Mouse (Mus musculus): ENCODE measurements around the gene E2f8.

The E2f8 gene

GRCm38 (mm10) chr7:48841538-48841937 is 39.9 kb downstream of the E2f8 start:
- CTCF ChIA-PET: interaction anchor here in 1 of 4 experiments (0.5 kb wide), 1 partner anchor 412 kb away, joined by 4 read pairs; no protein-coding TSS in a partner anchor
- POLR2A ChIA-PET: interaction anchor here in 1 of 4 experiments (0.6 kb wide), 1 partner anchor 12 kb away, joined by 3 read pairs; no protein-coding TSS in a partner anchor

DNA sequence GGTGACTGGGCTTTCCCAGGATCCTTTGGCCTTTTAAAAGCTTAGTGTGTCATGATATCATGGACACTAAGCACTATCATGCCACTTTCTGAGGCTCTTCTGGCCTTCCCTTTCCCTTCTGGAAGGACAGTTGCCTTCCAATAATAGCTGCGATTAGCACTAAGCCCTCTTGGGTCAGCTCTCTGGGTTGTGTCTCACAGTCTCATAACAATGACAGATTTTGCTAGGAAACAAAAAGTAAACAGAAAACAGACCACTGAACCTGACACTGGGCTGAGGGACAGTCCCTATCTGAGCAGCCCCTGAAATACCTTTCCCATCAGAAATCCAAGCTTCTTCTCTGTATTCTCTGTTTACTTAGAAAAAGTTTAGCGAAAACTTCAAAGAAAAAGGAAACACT is 40.9 kb downstream of the E2f8 start:
- ChIA-PET CTCF (no interaction called here), POLR2A (interaction anchor here in 2 of 4 experiments (0.6 to 1.2 kb wide), 2 partner anchors 17 to 59 kb away, joined by 3 to 5 read pairs; no protein-coding TSS in a partner anchor)

DNA sequence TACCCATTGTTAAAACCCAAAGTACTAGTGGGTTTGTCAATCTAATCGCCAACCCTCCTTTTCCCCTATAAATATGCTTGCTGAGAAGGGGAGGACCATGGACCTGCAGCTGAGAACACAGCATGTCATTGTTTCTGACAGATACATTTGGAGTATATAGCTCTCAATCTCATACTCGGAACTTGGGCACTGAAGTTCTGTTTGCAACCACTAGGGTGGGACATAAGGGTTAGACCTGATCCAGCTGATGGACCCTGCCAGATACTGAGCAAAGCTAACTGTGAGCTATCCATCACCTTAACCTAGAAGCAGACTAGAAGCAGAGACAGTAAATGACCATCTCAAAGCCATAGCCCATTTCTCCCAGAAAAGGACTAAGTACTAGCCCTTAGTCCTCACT is 43.0 kb downstream of the E2f8 start:
- CTCF ChIA-PET: interaction anchor here (0.6 to 2.7 kb wide), 9 partner anchors 9 to 280 kb away, joined by 3 to 10 read pairs (median 3); no protein-coding TSS in a partner anchor

DNA sequence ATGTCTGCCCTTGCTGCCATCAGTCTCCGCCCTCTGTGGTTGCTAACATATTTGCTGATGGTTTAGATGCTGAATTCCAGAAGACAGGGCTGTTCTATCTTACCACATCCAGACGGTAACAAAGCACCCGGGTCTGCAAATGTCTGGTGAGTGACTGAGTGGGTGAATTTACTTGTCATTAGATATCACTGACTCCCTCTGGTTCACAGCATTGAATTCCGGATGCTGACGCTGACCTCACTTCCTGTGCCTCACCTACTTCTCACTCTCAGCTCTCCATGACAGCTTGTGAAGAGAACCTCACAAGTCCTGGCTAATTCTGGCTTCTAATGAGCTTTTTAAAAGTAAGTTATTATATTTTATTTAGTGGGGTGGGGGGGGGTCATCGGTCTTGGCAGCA is 44.4 kb downstream of the E2f8 start:
- CTCF ChIA-PET: interaction anchor here in 2 of 4 experiments (0.6 to 0.7 kb wide), 3 partner anchors 23 to 105 kb away, joined by 3 read pairs; no protein-coding TSS in a partner anchor
- POLR2A ChIA-PET: no interaction called here

More for the DNA sequence above, 43.0 kb downstream of the E2f8 start:
- POLR2A ChIA-PET: no interaction called here

DNA sequence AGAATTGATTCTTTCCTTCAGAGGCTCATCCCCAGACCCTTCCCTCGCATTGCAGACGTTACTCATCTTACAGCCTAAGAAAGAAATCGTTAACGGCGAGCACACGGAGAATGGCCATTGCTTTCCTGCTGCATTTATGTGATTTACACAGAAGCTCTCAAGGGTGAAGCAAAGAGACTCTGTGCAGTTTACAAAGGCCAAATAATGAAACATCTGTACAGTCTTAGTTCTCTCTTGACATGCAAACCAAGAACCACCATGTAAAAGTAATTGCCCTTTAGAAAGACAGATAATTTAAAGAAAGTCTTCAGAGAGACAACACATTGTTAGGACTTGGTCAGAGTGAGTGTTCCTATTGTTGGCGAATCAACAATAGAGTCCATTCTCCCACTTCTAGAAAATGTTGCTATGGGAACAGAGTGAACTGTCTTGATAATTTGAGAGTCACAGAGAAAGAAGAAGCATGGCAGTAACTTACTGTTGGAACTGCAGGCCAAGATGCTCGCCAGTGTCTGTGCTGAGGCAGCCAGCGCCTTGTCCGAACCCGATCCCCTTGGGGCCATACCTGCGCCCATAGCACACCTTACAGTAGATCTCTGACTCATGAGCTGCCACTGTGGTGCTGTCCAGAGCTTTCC is 46.3 kb downstream of the E2f8 start:
- ChIA-PET POLR2A (interaction anchor here in 3 of 4 experiments (0.6 to 1.8 kb wide), 5 partner anchors 11 to 415 kb away, joined by 3 to 6 read pairs (median 3); no protein-coding TSS in a partner anchor), CTCF (interaction anchor here in 1 of 4 experiments (1.1 kb wide), 1 partner anchor 290 kb away, joined by 3 read pairs; no protein-coding TSS in a partner anchor)

DNA sequence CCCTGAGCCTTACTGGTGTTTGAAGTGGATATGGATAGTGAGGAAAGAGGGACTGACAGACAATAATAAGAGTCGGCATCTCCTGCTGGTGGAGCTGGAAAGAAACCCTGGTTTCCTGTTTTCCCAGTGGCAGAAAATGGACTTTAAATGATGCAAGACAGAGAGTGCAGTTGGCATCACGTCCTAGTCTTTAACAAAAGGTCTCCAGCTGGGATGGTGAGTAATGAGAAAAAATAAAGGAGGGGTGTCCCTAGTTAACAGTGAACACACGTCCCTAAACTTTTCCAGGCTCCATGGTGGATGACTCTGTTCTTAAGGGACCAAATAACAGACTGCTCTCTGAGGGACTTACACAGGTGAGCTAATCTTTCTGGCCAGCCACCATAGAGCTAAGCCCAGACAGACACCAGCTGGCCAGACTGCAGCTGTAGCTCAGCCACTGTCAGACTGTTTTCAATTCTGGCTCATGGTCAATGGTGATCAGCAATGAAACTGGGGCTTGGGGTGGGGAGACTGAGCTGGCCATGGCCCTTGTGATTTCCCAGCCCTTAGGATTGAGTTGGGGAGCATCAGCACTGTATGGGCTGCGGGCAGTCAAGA is 46.9 kb downstream of the E2f8 start:
- POLR2A ChIA-PET: interaction anchor here in 2 of 4 experiments (0.7 to 1.8 kb wide), 3 partner anchors 10 to 415 kb away, joined by 3 to 6 read pairs (median 3); no protein-coding TSS in a partner anchor
- CTCF ChIA-PET: no interaction called here

GRCm38 (mm10) chr7:48832735-48833134 is 48.7 kb downstream of the E2f8 start:
- ChIA-PET POLR2A (interaction anchor here in 2 of 4 experiments (0.6 to 1.4 kb wide), 2 partner anchors 43 to 1143 kb away, joined by 4 to 7 read pairs; no protein-coding TSS in a partner anchor), CTCF (interaction anchor here in 1 of 4 experiments (0.7 kb wide), 1 partner anchor 36 kb away, joined by 3 read pairs; no protein-coding TSS in a partner anchor)

DNA sequence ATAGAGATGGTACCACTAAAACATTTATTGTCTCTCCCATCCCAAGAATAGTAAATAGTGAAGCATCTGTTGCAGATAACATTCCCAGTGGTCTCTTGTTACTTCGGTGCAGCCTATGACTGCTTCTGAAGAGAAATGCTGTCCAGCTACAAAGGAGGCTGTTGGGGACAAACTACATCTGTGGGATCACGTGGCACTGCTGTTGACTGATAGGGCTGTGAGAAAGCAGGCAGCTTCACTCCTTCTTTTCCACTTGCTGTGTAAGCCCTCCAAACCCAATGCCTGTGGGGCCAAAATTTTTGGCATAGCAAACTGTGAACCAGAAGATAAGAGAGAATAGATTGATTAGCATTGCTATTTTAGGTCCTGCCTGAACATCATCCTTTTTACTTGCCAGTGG is 51.0 kb downstream of the E2f8 start:
- ChIA-PET CTCF (no interaction called here), POLR2A (interaction anchor here in 1 of 4 experiments (0.7 kb wide), 1 partner anchor 9 kb away, joined by 5 read pairs; no protein-coding TSS in a partner anchor)

DNA sequence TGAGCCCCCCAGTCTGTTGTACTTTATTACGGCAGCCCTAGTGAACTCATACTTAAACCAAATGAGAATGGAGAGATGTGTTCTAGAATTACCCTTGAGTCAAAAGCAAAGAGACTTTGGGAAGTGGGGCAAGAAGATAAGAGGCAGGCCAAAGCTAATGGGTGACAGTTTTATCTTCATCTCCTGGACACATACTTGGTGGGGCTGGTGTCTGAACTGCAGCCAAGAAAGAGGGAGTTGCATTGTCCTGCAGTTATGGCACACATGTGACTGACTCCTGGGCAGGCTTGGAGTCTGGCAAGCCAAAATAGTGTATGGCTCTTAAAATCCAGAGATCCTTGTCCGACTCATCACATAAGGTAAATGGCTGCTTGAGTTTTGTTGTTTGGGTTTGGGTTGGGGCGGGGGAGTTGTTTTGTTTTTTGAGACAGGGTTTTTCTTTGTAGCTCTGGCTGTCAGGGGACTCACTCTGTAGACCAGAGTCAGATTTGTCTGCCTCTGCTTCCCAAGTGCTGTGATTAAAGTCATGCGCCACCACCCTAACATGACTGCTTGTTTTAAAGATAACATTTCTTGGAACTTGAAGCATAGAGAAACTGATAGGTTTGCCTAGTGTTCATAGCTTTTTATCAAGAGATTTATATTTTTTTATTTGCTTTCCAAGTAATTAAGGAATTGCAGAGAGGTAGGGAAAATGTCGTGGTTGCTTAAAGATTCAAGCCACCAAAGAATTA is 52.1 kb downstream of the E2f8 start:
- CTCF ChIA-PET: no interaction called here
- POLR2A ChIA-PET: no interaction called here

DNA sequence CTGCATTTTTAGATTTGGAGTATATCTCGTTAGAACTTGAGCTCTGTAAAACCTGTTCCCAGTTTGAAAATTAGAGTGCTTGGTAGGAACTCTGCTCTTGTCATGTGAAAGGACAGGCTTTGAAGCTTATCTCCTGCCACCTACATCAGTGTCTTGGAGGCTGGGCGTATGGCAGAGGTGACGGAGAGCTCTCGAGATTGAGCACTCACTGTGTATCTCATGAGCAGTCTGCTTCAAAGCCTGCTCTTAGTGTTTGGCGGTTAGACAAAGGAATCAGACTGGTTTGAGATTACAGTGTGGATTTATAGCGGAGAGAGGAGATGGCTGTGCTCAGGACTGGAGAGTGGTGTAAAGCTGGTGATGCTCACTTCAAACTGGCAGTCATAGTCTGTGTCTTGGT is 56.2 kb downstream of the E2f8 start:
- ChIA-PET POLR2A (interaction anchor here in 3 of 4 experiments (0.5 to 2.1 kb wide), 4 partner anchors 9 to 36 kb away, joined by 3 to 6 read pairs (median 3); no protein-coding TSS in a partner anchor), CTCF (no interaction called here)

GRCm38 (mm10) chr7:48824671-48825070 is 56.7 kb downstream of the E2f8 start:
- ChIA-PET CTCF (no interaction called here), POLR2A (interaction anchor here in 3 of 4 experiments (0.5 to 2.1 kb wide), 4 partner anchors 9 to 35 kb away, joined by 3 to 6 read pairs (median 3); no protein-coding TSS in a partner anchor)

- CTCF ChIA-PET: no interaction called here
- POLR2A ChIA-PET: interaction anchor here in 1 of 4 experiments (0.5 to 2.1 kb wide), 2 partner anchors 10 to 58 kb away, joined by 4 to 6 read pairs; no protein-coding TSS in a partner anchor
Observed at GRCm38 (mm10) chr7:48823621-48824020, 57.8 kb downstream of the E2f8 start.

DNA sequence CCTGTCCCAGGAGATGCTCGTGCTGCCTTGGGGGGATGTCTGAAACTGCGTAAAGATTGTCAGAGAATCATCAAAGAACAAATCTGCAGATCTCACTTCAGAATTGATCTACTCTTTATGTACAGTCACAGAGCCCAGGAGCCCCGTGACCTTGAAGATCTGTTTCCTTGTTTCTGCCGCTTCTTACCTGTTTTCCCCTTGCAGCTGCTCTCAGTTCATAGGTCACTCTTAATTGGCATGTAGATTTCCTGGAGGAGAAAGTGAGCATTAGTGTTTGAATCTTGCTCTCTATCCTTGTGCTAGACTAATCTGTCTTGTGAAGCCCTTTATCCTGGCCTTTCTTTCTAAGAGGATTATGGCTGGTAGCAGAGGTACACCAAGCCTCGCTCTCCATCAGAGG is 59.7 kb downstream of the E2f8 start:
- ChIA-PET CTCF (interaction anchor here in 1 of 4 experiments (0.6 kb wide), 1 partner anchor 452 kb away, joined by 3 read pairs; no protein-coding TSS in a partner anchor), POLR2A (interaction anchor here in 2 of 4 experiments (0.6 to 0.7 kb wide), 2 partner anchors 9 to 13 kb away, joined by 4 to 5 read pairs; no protein-coding TSS in a partner anchor)

Measured in embryonic stem cell, embryonic (primary cell).